Mouse (Mus musculus) heart, postnatal 0 days (tissue): Measurements from ENCODE around the gene Slc6a21. TPM values are rescaled to one million over a fixed set of nuclear protein-coding genes. Genes with fewer than 3 reads are reported as not detected.

Experiments
- ATAC-seq: fragments of 200-750 bp; cut with Nextera tagmentation; 2 replicates; pipeline ENCODE4 v1.8.0; 2017; ENCODE audit warnings: low read depth, moderate number of reproducible peaks, moderate library complexity; ENCODE audit not compliant: insufficient read depth
- DNase-seq: peaks from one replicate; pipeline ENCODE4 v3.0.0-alpha.2; 2016; ENCODE audit warnings: low spot score
- H3K27ac ChIP-seq: fragments of 300-500 bp; sonication (generic); 2 replicates; pipeline ENCODE4 v1.5.1; 2014; ENCODE audit warnings: low read depth, mild to moderate bottlenecking
- H3K27me3 ChIP-seq: fragments of 300-500 bp; sonication (generic); 2 replicates; pipeline ENCODE4 v1.6.1; 2014; ENCODE audit warnings: low read length, mixed read lengths; ENCODE audit not compliant: control insufficient read depth, insufficient read depth
- H3K36me3 ChIP-seq: fragments of 300-500 bp; sonication (generic); replicated peaks from 2 replicates; pipeline ENCODE4 v1.6.1; 2014; ENCODE audit warnings: low read length, mixed read lengths; ENCODE audit not compliant: control insufficient read depth, insufficient read depth
- H3K4me1 ChIP-seq: fragments of 300-500 bp; sonication (generic); 2 replicates; pipeline ENCODE4 v1.6.1; 2014; ENCODE audit warnings: antibody characterized with exemption; ENCODE audit not compliant: control insufficient read depth, insufficient read depth
- H3K4me2 ChIP-seq: fragments of 300-500 bp; sonication (generic); 2 replicates; pipeline ENCODE4 v1.6.1; 2014; ENCODE audit warnings: low read depth, mild to moderate bottlenecking, low read length, moderate library complexity
- H3K4me3 ChIP-seq: fragments of 300-500 bp; sonication (generic); 2 replicates; pipeline ENCODE4 v1.5.1; 2014; ENCODE audit warnings: low read depth, low read length
- H3K9ac ChIP-seq: fragments of 300-500 bp; sonication (generic); replicated peaks from 2 replicates; pipeline ENCODE4 v1.6.1; 2014; ENCODE audit warnings: low read depth, low read length, mixed read lengths
- H3K9me3 ChIP-seq: fragments of 300-500 bp; sonication (generic); replicated peaks from 2 replicates; pipeline ENCODE4 v1.6.1; 2016; ENCODE audit warnings: low read length; ENCODE audit not compliant: control insufficient read depth
- CTCF ChIP-seq: IDR thresholded peaks from 2 replicates; pipeline ENCODE4 v1.5.1; 2016; ENCODE audit warnings: antibody characterized with exemption, control low read depth, low read depth
- EP300 ChIP-seq: IDR thresholded peaks from 2 replicates; pipeline ENCODE4 v1.6.1; 2016; ENCODE audit warnings: antibody characterized with exemption, low read depth
- WGBS: fragments of 180-500 bp; shearing (Covaris S2); extraction: QIAGEN DNeasy Blood & Tissue Kit; methylation state at CpG from one replicate; pipeline ENCODE4 v1.1.7; 2014; 5-methylcytosine and 5-hydroxymethylcytosine counted together
- polyA plus RNA-seq: library from polyadenylated mRNA; unstranded; fragments of >200 nt; fragmentation: Nextera tagmentation; extraction: Ambion mirVana; gene quantifications from 2 replicates; pipeline ENCODE4 v1.2.1, GENCODE M21; 2015
- total RNA-seq: library from RNA; depleted of rRNA; stranded (reverse); fragments of >200 nt; gene quantifications from 2 replicates; pipeline ENCODE4 v1.2.3, GENCODE M21; 2014; ENCODE audit warnings: low replicate concordance

The Slc6a21 gene
- total and polyA plus RNA-seq, 2 experiments from 2014 or later, result not detected

- H3K4me3 ChIP-seq, result no peak overlapping the region
- H3K9me3 ChIP-seq, result no peaks in the 10 kb centered on the region
- no peak overlapping the region for H3K27ac ChIP-seq
- DNase-seq (no peak), ATAC-seq (no peak)
- no peak for TF ChIP-seq CTCF
- no peak for TF ChIP-seq EP300
- H3K9ac ChIP-seq, result no peak overlapping the region
- peaks cover 53% of the 10 kb centered on the region for H3K36me3 ChIP-seq
- H3K4me1 ChIP-seq, result peaks cover 17% of the 10 kb centered on the region
- 89% methylated on average over 11 of the region's 11 CpGs for WGBS
- H3K27me3 ChIP-seq, result no peaks in the 10 kb centered on the region
- no peak overlapping the region for H3K4me2 ChIP-seq
Measured at GRCm38 (mm10) chr7:45231941-45232340, 45.4 kb upstream of the Slc6a21 start.

GRCm38 (mm10) chr7:45232716-45233465 is 44.4 kb upstream of the Slc6a21 start:
- ATAC-seq (no peak), DNase-seq (no peak)
- no peak overlapping the region for H3K9ac ChIP-seq
- H3K9me3 ChIP-seq, result no peaks in the 10 kb centered on the region
- WGBS, result 53% methylated on average over 13 of the region's 13 CpGs
- H3K4me2 ChIP-seq, result no peak overlapping the region
- no peak for TF ChIP-seq CTCF
- no peak for TF ChIP-seq EP300
- peaks cover 46% of the 10 kb centered on the region for H3K36me3 ChIP-seq
- H3K4me1 ChIP-seq, result peaks cover 17% of the 10 kb centered on the region
- H3K27ac ChIP-seq, result no peak overlapping the region
- no peaks in the 10 kb centered on the region for H3K27me3 ChIP-seq
- H3K4me3 ChIP-seq, result no peak overlapping the region

GRCm38 (mm10) chr7:45233580-45234332 is 43.6 kb upstream of the Slc6a21 start:
- Histone ChIP-seq H3K27ac (no peak overlapping the region), H3K4me1 (peaks cover 21% of the 10 kb centered on the region), H3K27me3 (no peaks in the 10 kb centered on the region), H3K9me3 (no peaks in the 10 kb centered on the region), H3K4me3 (no peak overlapping the region), H3K9ac (no peak overlapping the region), H3K4me2 (peak overlapping the region; percentile 52), H3K36me3 (peaks cover 37% of the 10 kb centered on the region)
- 43% methylated on average over 20 of the region's 20 CpGs for WGBS
- TF ChIP-seq CTCF (no peak), EP300 (no peak)
- no peak for ATAC-seq
- no peak for DNase-seq

- H3K9ac ChIP-seq, result no peak overlapping the region
- no peaks in the 10 kb centered on the region for H3K9me3 ChIP-seq
- peaks cover 31% of the 10 kb centered on the region for H3K36me3 ChIP-seq
- no peak overlapping the region for H3K27ac ChIP-seq
- TF ChIP-seq EP300 (no peak), CTCF (no peak)
- DNase-seq (no peak), ATAC-seq (no peak)
- H3K4me3 ChIP-seq, result peak overlapping the region; percentile 12
- peaks cover 21% of the 10 kb centered on the region for H3K4me1 ChIP-seq
- 18% methylated on average over 29 of the region's 29 CpGs for WGBS
- no peaks in the 10 kb centered on the region for H3K27me3 ChIP-seq
- H3K4me2 ChIP-seq, result peak overlapping the region; percentile 52
Measured at GRCm38 (mm10) chr7:45234333-45234841, 42.9 kb upstream of the Slc6a21 start.

GRCm38 (mm10) chr7:45234922-45235571 is 42.3 kb upstream of the Slc6a21 start:
- no peaks in the 10 kb centered on the region for H3K9me3 ChIP-seq
- H3K27me3 ChIP-seq, result no peaks in the 10 kb centered on the region
- ATAC-seq, result peak; percentile 66
- DNase-seq, result peak; percentile 63
- peak overlapping the region; percentile 12 for H3K4me3 ChIP-seq
- no peak overlapping the region for H3K27ac ChIP-seq
- WGBS, result 7% methylated on average over 21 of the region's 21 CpGs
- H3K36me3 ChIP-seq, result peaks cover 25% of the 10 kb centered on the region
- peak overlapping the region; percentile 52 for H3K4me2 ChIP-seq
- peaks cover 21% of the 10 kb centered on the region for H3K4me1 ChIP-seq
- TF ChIP-seq CTCF (no peak), EP300 (no peak)
- no peak overlapping the region for H3K9ac ChIP-seq
